Mouse (Mus musculus) brain, embryonic 14.5 days (tissue): ENCODE results near the gene Rtkn. TPM values are rescaled to one million over a fixed set of nuclear protein-coding genes. Genes with fewer than 3 reads are reported as not detected.

Experiments used
- DNase-seq: peaks from one replicate; pipeline ENCODE4 v3.0.0-alpha.2; 2011; ENCODE audit warnings: low read depth
- CTCF ChIP-seq: fragments of 200-500 bp; IDR thresholded peaks from 2 replicates; pipeline ENCODE4 v1.5.1; 2012; ENCODE audit warnings: inconsistent platforms, mild to moderate bottlenecking, moderate library complexity, borderline replicate concordance; ENCODE audit not compliant: insufficient read depth, insufficient read length; ENCODE audit errors: extremely low read depth
- POLR2A ChIP-seq: fragments of 200-500 bp; IDR thresholded peaks from 2 replicates; pipeline ENCODE4 v1.6.1; 2012; ENCODE audit warnings: mild to moderate bottlenecking, inconsistent platforms, borderline replicate concordance; ENCODE audit not compliant: poor library complexity, insufficient read depth, insufficient read length, severe bottlenecking; ENCODE audit errors: extremely low read depth
- polyA plus RNA-seq: library from polyadenylated mRNA; depleted of rRNA; stranded (reverse); fragments of >200 nt; gene quantifications from 2 replicates; pipeline ENCODE4 v1.2.3, GENCODE M21; 2012

Rtkn gene
- polyA plus RNA-seq, 1 experiment = 30.7 TPM

- TF ChIP-seq CTCF (no peak), POLR2A (no peak)
- DNase-seq = no peak
These were observed 9.9 kb downstream of the Rtkn start for GRCm38 (mm10) chr6:83145209-83145608.

GRCm38 (mm10) chr6:83145805-83146204 is 10.5 kb downstream of the Rtkn start:
- no peak for TF ChIP-seq POLR2A
- TF ChIP-seq CTCF = no peak
- DNase-seq = no peak

- DNase-seq = no peak
- no peak for TF ChIP-seq POLR2A
These were observed 12.0 kb downstream of the Rtkn start for GRCm38 (mm10) chr6:83147280-83147679.

GRCm38 (mm10) chr6:83151721-83152120 is 16.5 kb downstream of the Rtkn start:
- TF ChIP-seq CTCF (no peak), POLR2A (no peak)
- no peak for DNase-seq

GRCm38 (mm10) chr6:83153038-83153437 is 17.8 kb downstream of the Rtkn start:
- DNase-seq = no peak
- TF ChIP-seq POLR2A = no peak
- TF ChIP-seq CTCF = no peak

- TF ChIP-seq CTCF (no peak), POLR2A (no peak)
- DNase-seq = no peak
These were observed 18.2 kb downstream of the Rtkn start for GRCm38 (mm10) chr6:83153485-83153884.

GRCm38 (mm10) chr6:83155552-83156238 is 20.4 kb downstream of the Rtkn start:
- TF ChIP-seq POLR2A (no peak), CTCF (no peak)
- DNase-seq = peak; percentile 50

- TF ChIP-seq CTCF = no peak
- TF ChIP-seq POLR2A = no peak
- DNase-seq = peak; percentile 94
These were observed 21.0 kb downstream of the Rtkn start, which contains the start of the genes Wdr54 and 1700003E16Rik for GRCm38 (mm10) chr6:83156259-83156684. Wdr54 (minus strand) TSS chr6:83156397. 1700003E16Rik (plus strand) TSS chr6:83156404.

- peak; percentile 18; the same call in 1 of the 2 replicates for TF ChIP-seq CTCF
- DNase-seq = peak; percentile 82
These were observed 24.2 kb downstream of the Rtkn start for GRCm38 (mm10) chr6:83159456-83159855.

GRCm38 (mm10) chr6:83161442-83161841 is 26.2 kb downstream of the Rtkn start:
- no peak for DNase-seq
- TF ChIP-seq POLR2A (no peak), CTCF (no peak)

GRCm38 (mm10) chr6:83161921-83162641 is 26.8 kb downstream of the Rtkn start:
- no peak for TF ChIP-seq CTCF
- TF ChIP-seq POLR2A = no peak
- DNase-seq = no peak

- TF ChIP-seq CTCF = peak; percentile 79
- TF ChIP-seq POLR2A = no peak
- DNase-seq = peak; percentile 80
These were observed 27.4 kb downstream of the Rtkn start for GRCm38 (mm10) chr6:83162701-83163100.

- TF ChIP-seq CTCF (no peak), POLR2A (no peak)
- no peak for DNase-seq
These were observed 29.9 kb downstream of the Rtkn start for GRCm38 (mm10) chr6:83165026-83165606.

- peak; percentile 98 for DNase-seq
- peak; percentile 80 for TF ChIP-seq CTCF
- TF ChIP-seq POLR2A = peak; percentile 72
These were observed 30.5 kb downstream of the Rtkn start, which contains the start of gene Dctn1 for GRCm38 (mm10) chr6:83165607-83166242. Dctn1 (plus strand) TSS chr6:83165920.

- DNase-seq = peak; percentile 68
- TF ChIP-seq CTCF (0 out of 2 replicates have a peak, but pooled peaks have one; percentile 7), POLR2A (no peak)
These were observed 31.0 kb downstream of the Rtkn start for GRCm38 (mm10) chr6:83166243-83166630.
